Mouse (Mus musculus): ENCODE data around the gene Gm5128. TPM values are rescaled to one million over a fixed set of nuclear protein-coding genes. Genes with fewer than 3 reads are reported as not detected.
"Not testable (repeated sequence)": the region's sequence is repeated elsewhere in the genome, so short reads cannot be mapped to it uniquely, and the experiment has no call there.

The Gm5128 gene
- not detected in 2 replicates for polyA plus RNA-seq (2015; fragmentation: Nextera tagmentation; extraction: Ambion mirVana)

DNA sequence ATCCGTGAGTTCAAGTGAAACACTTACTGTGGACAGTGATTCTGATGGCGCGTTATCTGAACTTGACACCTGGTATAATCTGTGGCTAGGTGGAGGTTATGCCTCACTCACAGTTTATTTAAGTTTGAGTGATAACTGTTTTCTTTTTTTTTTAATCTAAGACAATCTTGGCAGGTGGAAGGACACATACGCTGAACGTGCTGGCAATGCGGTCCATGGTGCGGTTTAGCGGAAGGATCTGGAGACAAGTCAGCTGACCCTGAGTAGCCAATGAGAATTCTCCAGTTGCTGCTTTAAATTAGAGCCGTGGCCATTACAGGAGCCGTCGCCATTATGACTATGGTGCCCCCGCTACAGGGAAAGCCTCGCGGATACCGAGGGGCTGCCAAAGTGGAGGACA lies at the start of gene Gm5128:
Gene Gm5128, plus strand, starts transcription at position 301 of the 400 bp plus-strand sequence.
- not testable (repeated sequence) for DNase-seq

DNA sequence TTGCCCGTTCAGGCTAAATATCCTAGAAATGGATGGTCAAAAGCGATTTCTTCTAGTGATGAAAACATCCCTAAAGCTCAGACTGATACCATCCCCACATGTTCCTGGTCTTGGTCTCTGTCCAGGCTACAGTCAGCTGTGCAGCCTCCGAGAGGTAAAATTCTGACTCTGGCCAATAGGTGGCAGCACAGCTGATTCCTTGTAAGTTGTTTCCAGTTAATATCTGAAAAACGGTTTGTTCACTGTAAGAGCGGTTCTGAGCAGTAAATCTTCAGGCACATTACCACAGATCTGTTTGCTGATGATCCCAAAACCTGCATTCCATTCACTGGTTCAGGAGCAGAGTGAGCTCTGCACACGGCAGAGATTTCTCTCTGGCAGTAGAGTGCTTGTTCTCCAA lies 12.4 kb upstream of the Gm5128 start:
- H3K4me1 ChIP-seq (ENCODE audit: insufficient read depth); H3K9ac ChIP-seq (replicated peaks); H3K27me3 ChIP-seq (ENCODE audit: insufficient read depth, low read length); H3K36me3 ChIP-seq (replicated peaks; ENCODE audit: insufficient read depth, low read length); H3K4me3 ChIP-seq (ENCODE audit: low read depth, low read length); ATAC-seq; H3K4me2 ChIP-seq (ENCODE audit: low read depth, low read length); H3K9me3 ChIP-seq (ENCODE audit: low read length); DNase-seq; H3K27ac ChIP-seq (ENCODE audit: low read depth): not testable (repeated sequence)
- 37% methylated on average over 2 of the region's 6 CpGs for WGBS (ENCODE audit: insufficient replicate concordance)

More for the DNA sequence above, at the start of gene Gm5128:
- H3K4me3 ChIP-seq (ENCODE audit: low read depth, low read length); H3K4me1 ChIP-seq (ENCODE audit: insufficient read depth); ATAC-seq; H3K9ac ChIP-seq (replicated peaks); H3K36me3 ChIP-seq (replicated peaks; ENCODE audit: insufficient read depth, low read length); H3K27ac ChIP-seq (ENCODE audit: low read depth); H3K9me3 ChIP-seq (ENCODE audit: low read length); H3K27me3 ChIP-seq (ENCODE audit: insufficient read depth, low read length); H3K4me2 ChIP-seq (ENCODE audit: low read depth, low read length): not testable (repeated sequence)
- WGBS (ENCODE audit: insufficient replicate concordance), result no CpG with 5 or more reads among the region's 15 CpGs

DNA sequence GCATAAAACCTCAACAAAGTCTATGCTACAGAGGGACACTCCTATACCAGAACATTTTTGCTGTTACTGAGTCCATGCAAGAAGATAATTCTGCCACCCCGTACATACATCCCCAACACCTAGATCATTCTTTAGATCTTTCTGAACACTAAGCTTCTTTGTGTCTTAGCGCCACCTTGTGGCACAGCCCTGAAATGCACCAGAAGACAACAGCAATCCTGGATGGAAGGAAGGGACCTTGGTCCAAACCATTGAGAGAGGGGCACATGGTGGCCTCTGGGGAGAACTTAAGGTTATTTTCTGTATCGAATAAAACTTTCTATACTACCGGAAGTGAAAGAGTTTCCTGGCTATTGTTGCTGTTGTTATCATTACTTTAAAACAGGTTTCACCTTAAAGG lies 11.1 kb upstream of the Gm5128 start:
- not testable (repeated sequence) for ATAC-seq; DNase-seq; H3K9ac ChIP-seq (replicated peaks); H3K27me3 ChIP-seq (ENCODE audit: insufficient read depth, low read length); H3K4me1 ChIP-seq (ENCODE audit: insufficient read depth); H3K27ac ChIP-seq (ENCODE audit: low read depth); H3K4me2 ChIP-seq (ENCODE audit: low read depth, low read length); H3K4me3 ChIP-seq (ENCODE audit: low read depth, low read length); H3K36me3 ChIP-seq (replicated peaks; ENCODE audit: insufficient read depth, low read length); H3K9me3 ChIP-seq (ENCODE audit: low read length)
- no CpG with 5 or more reads among the region's 4 CpGs for WGBS (ENCODE audit: insufficient replicate concordance)

DNA sequence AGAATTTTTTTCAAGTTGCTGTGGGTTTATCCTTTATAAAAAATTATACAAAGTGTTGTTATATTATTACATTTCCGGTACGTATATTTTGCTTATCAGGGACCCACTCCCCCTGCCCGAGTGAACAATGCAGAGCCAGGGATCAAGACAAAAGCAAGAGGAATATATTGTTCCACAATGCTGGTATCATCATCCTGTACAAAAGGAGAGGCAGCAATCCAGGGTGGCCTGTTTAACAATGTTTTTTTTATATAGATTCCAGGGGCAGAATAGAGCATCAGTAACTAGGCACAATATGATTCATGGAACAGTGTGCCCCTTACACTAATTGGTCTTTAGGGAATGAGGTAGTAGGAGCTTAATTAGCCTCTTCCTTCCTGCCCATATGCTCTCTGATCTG lies 30.5 kb downstream of the Gm5128 start:
- H3K4me2 ChIP-seq (ENCODE audit: low read depth, low read length); H3K4me1 ChIP-seq (ENCODE audit: insufficient read depth); H3K27me3 ChIP-seq (ENCODE audit: insufficient read depth, low read length); H3K27ac ChIP-seq (ENCODE audit: low read depth); H3K9me3 ChIP-seq (ENCODE audit: low read length); H3K36me3 ChIP-seq (replicated peaks; ENCODE audit: insufficient read depth, low read length); H3K4me3 ChIP-seq (ENCODE audit: low read depth, low read length); DNase-seq; ATAC-seq; H3K9ac ChIP-seq (replicated peaks): not testable (repeated sequence)
- WGBS (ENCODE audit: insufficient replicate concordance), result no CpG with 5 or more reads among the region's 3 CpGs

DNA sequence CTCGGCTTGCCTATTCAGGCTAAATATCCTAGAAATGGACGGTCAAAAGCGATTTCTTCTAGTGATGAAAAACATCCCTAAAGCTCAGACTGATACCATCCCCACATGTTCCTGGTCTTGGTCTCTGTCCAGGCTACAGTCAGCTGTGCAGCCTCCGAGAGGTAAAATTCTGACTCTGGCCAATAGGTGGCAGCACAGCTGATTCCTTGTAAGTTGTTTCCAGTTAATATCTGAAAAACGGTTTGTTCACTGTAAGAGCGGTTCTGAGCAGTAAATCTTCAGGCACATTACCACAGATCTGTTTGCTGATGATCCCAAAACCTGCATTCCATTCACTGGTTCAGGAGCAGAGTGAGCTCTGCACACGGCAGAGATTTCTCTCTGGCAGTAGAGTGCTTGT lies 48.1 kb downstream of the Gm5128 start:
- not testable (repeated sequence) for H3K36me3 ChIP-seq (replicated peaks; ENCODE audit: insufficient read depth, low read length); ATAC-seq; H3K27me3 ChIP-seq (ENCODE audit: insufficient read depth, low read length); H3K9ac ChIP-seq (replicated peaks); DNase-seq; H3K4me1 ChIP-seq (ENCODE audit: insufficient read depth); H3K4me3 ChIP-seq (ENCODE audit: low read depth, low read length); H3K4me2 ChIP-seq (ENCODE audit: low read depth, low read length); H3K9me3 ChIP-seq (ENCODE audit: low read length); H3K27ac ChIP-seq (ENCODE audit: low read depth)
- WGBS (ENCODE audit: insufficient replicate concordance), result 35% methylated on average over 3 of the region's 7 CpGs

- not testable (repeated sequence) for H3K9ac ChIP-seq (replicated peaks); H3K27me3 ChIP-seq (ENCODE audit: insufficient read depth, low read length); H3K36me3 ChIP-seq (replicated peaks; ENCODE audit: insufficient read depth, low read length); ATAC-seq; H3K4me2 ChIP-seq (ENCODE audit: low read depth, low read length); H3K4me3 ChIP-seq (ENCODE audit: low read depth, low read length); H3K27ac ChIP-seq (ENCODE audit: low read depth); H3K9me3 ChIP-seq (ENCODE audit: low read length); DNase-seq; H3K4me1 ChIP-seq (ENCODE audit: insufficient read depth)
Observed at GRCm38 (mm10) chrX:135421824-135422223, 48.7 kb downstream of the Gm5128 start.

- not testable (repeated sequence) for DNase-seq; H3K4me2 ChIP-seq (ENCODE audit: low read depth, low read length); ATAC-seq; H3K9me3 ChIP-seq (ENCODE audit: low read length); H3K4me3 ChIP-seq (ENCODE audit: low read depth, low read length); H3K27me3 ChIP-seq (ENCODE audit: insufficient read depth, low read length); H3K9ac ChIP-seq (replicated peaks); H3K36me3 ChIP-seq (replicated peaks; ENCODE audit: insufficient read depth, low read length); H3K27ac ChIP-seq (ENCODE audit: low read depth); H3K4me1 ChIP-seq (ENCODE audit: insufficient read depth)
- WGBS (ENCODE audit: insufficient replicate concordance), result no CpG with 5 or more reads among the region's 4 CpGs
Observed at GRCm38 (mm10) chrX:135422473-135422872, 49.4 kb downstream of the Gm5128 start.

Other genes with a start within 250 kb of the Gm5128 start
- not detected in 2 replicates for gene Gm15023, start 195.7 kb upstream of the Gm5128 start, polyA plus RNA-seq (2015; fragmentation: Nextera tagmentation; extraction: Ambion mirVana)
- not detected in 2 replicates for gene Tceal6, start 162.6 kb upstream of the Gm5128 start, polyA plus RNA-seq (2015; fragmentation: Nextera tagmentation; extraction: Ambion mirVana)
- gene Pramel3, start 71.0 kb upstream of the Gm5128 start, polyA plus RNA-seq (2015; fragmentation: Nextera tagmentation; extraction: Ambion mirVana), result not detected in 2 replicates
- gene Gm7903, start 60.6 kb downstream of the Gm5128 start, polyA plus RNA-seq (2015; fragmentation: Nextera tagmentation; extraction: Ambion mirVana), result not detected in 2 replicates
- not detected in 2 replicates for gene AV320801, start 121.3 kb downstream of the Gm5128 start, polyA plus RNA-seq (2015; fragmentation: Nextera tagmentation; extraction: Ambion mirVana)
- gene Nxf7, start 225.5 kb downstream of the Gm5128 start, polyA plus RNA-seq (2015; fragmentation: Nextera tagmentation; extraction: Ambion mirVana), result 0.16 and 0.17 TPM in 2 replicates

Data from liver, postnatal 0 days (tissue).